Mouse (Mus musculus): ENCODE measurements around the gene 1700007K13Rik. TPM values are rescaled to one million over a fixed set of nuclear protein-coding genes. Genes with fewer than 3 reads are reported as not detected.
"Not testable (repeated sequence)": the region's sequence is repeated elsewhere in the genome, so short reads cannot be mapped to it uniquely, and the experiment has no call there.

The 1700007K13Rik gene
- polyA plus RNA-seq (2015; fragmentation: Nextera tagmentation; extraction: Ambion mirVana): not detected in 2 replicates

- H3K36me3 ChIP-seq (ENCODE audit: control insufficient read depth, insufficient read depth): peaks cover 11% of the 10 kb centered on the region
- H3K4me1 ChIP-seq (ENCODE audit: control insufficient read depth, low read depth, low read length): peaks cover 8% of the 10 kb centered on the region
- H3K4me2 ChIP-seq (ENCODE audit: low read depth, low read length): peak within 1 kb of the TSS; percentile 12; the same call in 1 of the 2 replicates
- 0 out of 2 replicates have a peak, but pooled peaks have one; percentile 36 for ATAC-seq (ENCODE audit: low read depth)
- peaks cover 5% of the 10 kb centered on the region; the same call in 1 of the 2 replicates for H3K27me3 ChIP-seq (ENCODE audit: control insufficient read depth, insufficient read depth, low read depth, low read length)
- no peaks in the 10 kb centered on the region for H3K9me3 ChIP-seq (replicated peaks; ENCODE audit: control insufficient read depth, low read length)
- no peak within 1 kb of the TSS for H3K4me3 ChIP-seq (ENCODE audit: low read depth, low read length)
- H3K9ac ChIP-seq (ENCODE audit: low read depth, low read length): no peak within 1 kb of the TSS
- 4% methylated on average over 25 of the region's 25 CpGs for WGBS (ENCODE audit: insufficient replicate concordance)
- H3K27ac ChIP-seq (ENCODE audit: low read length): no peak within 1 kb of the TSS
Observed at GRCm38 (mm10) chr2:28465836-28466518, at the start of gene 1700007K13Rik. Gene 1700007K13Rik, minus strand, starts transcription at chr2:28466332.

GRCm38 (mm10) chr2:28514489-28514888, 48.4 kb upstream of the 1700007K13Rik start:
- H3K27ac ChIP-seq (ENCODE audit: low read length): no peak overlapping the region
- no peak overlapping the region for H3K4me2 ChIP-seq (ENCODE audit: low read depth, low read length)
- WGBS (ENCODE audit: insufficient replicate concordance): 15% methylated on average over 5 of the region's 5 CpGs
- H3K4me3 ChIP-seq (ENCODE audit: low read depth, low read length): no peak overlapping the region
- no peak for ATAC-seq (ENCODE audit: low read depth)
- H3K27me3 ChIP-seq (ENCODE audit: control insufficient read depth, insufficient read depth, low read depth, low read length): peaks cover 25% of the 10 kb centered on the region
- H3K36me3 ChIP-seq (ENCODE audit: control insufficient read depth, insufficient read depth): no peaks in the 10 kb centered on the region
- no peak overlapping the region for H3K9ac ChIP-seq (ENCODE audit: low read depth, low read length)
- H3K4me1 ChIP-seq (ENCODE audit: control insufficient read depth, low read depth, low read length): peaks cover 5% of the 10 kb centered on the region; the same call in 1 of the 2 replicates
- H3K9me3 ChIP-seq (replicated peaks; ENCODE audit: control insufficient read depth, low read length): no peaks in the 10 kb centered on the region

GRCm38 (mm10) chr2:28513431-28514370, 47.6 kb upstream of the 1700007K13Rik start:
- H3K36me3 ChIP-seq (ENCODE audit: control insufficient read depth, insufficient read depth): no peaks in the 10 kb centered on the region
- H3K9ac ChIP-seq (ENCODE audit: low read depth, low read length): peak overlapping the region; percentile 30; the same call in 1 of the 2 replicates
- WGBS (ENCODE audit: insufficient replicate concordance): 5% methylated on average over 47 of the region's 47 CpGs
- H3K9me3 ChIP-seq (replicated peaks; ENCODE audit: control insufficient read depth, low read length): no peaks in the 10 kb centered on the region
- peaks cover 5% of the 10 kb centered on the region; the same call in 1 of the 2 replicates for H3K4me1 ChIP-seq (ENCODE audit: control insufficient read depth, low read depth, low read length)
- no peak overlapping the region for H3K27ac ChIP-seq (ENCODE audit: low read length)
- peaks cover 25% of the 10 kb centered on the region for H3K27me3 ChIP-seq (ENCODE audit: control insufficient read depth, insufficient read depth, low read depth, low read length)
- H3K4me3 ChIP-seq (ENCODE audit: low read depth, low read length): peak overlapping the region; percentile 52
- no peak for ATAC-seq (ENCODE audit: low read depth)
- peak overlapping the region; percentile 78 for H3K4me2 ChIP-seq (ENCODE audit: low read depth, low read length)

GRCm38 (mm10) chr2:28512798-28513401, 46.8 kb upstream of the 1700007K13Rik start, which contains the start of gene Ralgds:
Gene Ralgds, plus strand, starts transcription at chr2:28513125.
- peaks cover 25% of the 10 kb centered on the region for H3K27me3 ChIP-seq (ENCODE audit: control insufficient read depth, insufficient read depth, low read depth, low read length)
- no peaks in the 10 kb centered on the region for H3K36me3 ChIP-seq (ENCODE audit: control insufficient read depth, insufficient read depth)
- peak within 1 kb of the TSS; percentile 30; the same call in 1 of the 2 replicates for H3K9ac ChIP-seq (ENCODE audit: low read depth, low read length)
- H3K4me3 ChIP-seq (ENCODE audit: low read depth, low read length): peak within 1 kb of the TSS; percentile 52
- ATAC-seq (ENCODE audit: low read depth): peak; percentile 58
- H3K9me3 ChIP-seq (replicated peaks; ENCODE audit: control insufficient read depth, low read length): no peaks in the 10 kb centered on the region
- H3K27ac ChIP-seq (ENCODE audit: low read length): no peak within 1 kb of the TSS
- under 1% methylated on average over 57 of the region's 71 CpGs for WGBS (ENCODE audit: insufficient replicate concordance)
- peak within 1 kb of the TSS; percentile 78 for H3K4me2 ChIP-seq (ENCODE audit: low read depth, low read length)
- H3K4me1 ChIP-seq (ENCODE audit: control insufficient read depth, low read depth, low read length): peaks cover 5% of the 10 kb centered on the region; the same call in 1 of the 2 replicates

- H3K4me2 ChIP-seq (ENCODE audit: low read depth, low read length); H3K4me3 ChIP-seq (ENCODE audit: low read depth, low read length); H3K4me1 ChIP-seq (ENCODE audit: control insufficient read depth, low read depth, low read length); ATAC-seq (ENCODE audit: low read depth); H3K36me3 ChIP-seq (ENCODE audit: control insufficient read depth, insufficient read depth); H3K9ac ChIP-seq (ENCODE audit: low read depth, low read length); H3K9me3 ChIP-seq (replicated peaks; ENCODE audit: control insufficient read depth, low read length); H3K27ac ChIP-seq (ENCODE audit: low read length): not testable (repeated sequence)
- WGBS (ENCODE audit: insufficient replicate concordance): 33% methylated on average over 5 of the region's 5 CpGs
- peaks cover 25% of the 10 kb centered on the region for H3K27me3 ChIP-seq (ENCODE audit: control insufficient read depth, insufficient read depth, low read depth, low read length)
Observed at GRCm38 (mm10) chr2:28511600-28511999, 45.5 kb upstream of the 1700007K13Rik start.

- no peak for ATAC-seq (ENCODE audit: low read depth)
- no peak overlapping the region for H3K4me3 ChIP-seq (ENCODE audit: low read depth, low read length)
- H3K27ac ChIP-seq (ENCODE audit: low read length): no peak overlapping the region
Observed at GRCm38 (mm10) chr2:28506291-28506690, 40.2 kb upstream of the 1700007K13Rik start.

GRCm38 (mm10) chr2:28505795-28506194, 39.7 kb upstream of the 1700007K13Rik start, which contains the start of gene Gm10134:
Gene Gm10134, plus strand, starts transcription at chr2:28506095.
- Histone ChIP-seq H3K4me2 (ENCODE audit: low read depth, low read length) (no peak within 1 kb of the TSS), H3K36me3 (ENCODE audit: control insufficient read depth, insufficient read depth) (no peaks in the 10 kb centered on the region), H3K9ac (ENCODE audit: low read depth, low read length) (no peak within 1 kb of the TSS), H3K27ac (ENCODE audit: low read length) (no peak within 1 kb of the TSS), H3K27me3 (ENCODE audit: control insufficient read depth, insufficient read depth, low read depth, low read length) (no peaks in the 10 kb centered on the region; the same call in 1 of the 2 replicates), H3K4me1 (ENCODE audit: control insufficient read depth, low read depth, low read length) (no peaks in the 10 kb centered on the region), H3K4me3 (ENCODE audit: low read depth, low read length) (no peak within 1 kb of the TSS), H3K9me3 (replicated peaks; ENCODE audit: control insufficient read depth, low read length) (no peaks in the 10 kb centered on the region)
- no peak for ATAC-seq (ENCODE audit: low read depth)
- WGBS (ENCODE audit: insufficient replicate concordance): 48% methylated on average over 3 of the region's 3 CpGs

More at GRCm38 (mm10) chr2:28506291-28506690, 40.2 kb upstream of the 1700007K13Rik start:
- Histone ChIP-seq H3K9me3 (replicated peaks; ENCODE audit: control insufficient read depth, low read length) (no peaks in the 10 kb centered on the region), H3K36me3 (ENCODE audit: control insufficient read depth, insufficient read depth) (no peaks in the 10 kb centered on the region), H3K4me2 (ENCODE audit: low read depth, low read length) (no peak overlapping the region), H3K9ac (ENCODE audit: low read depth, low read length) (no peak overlapping the region), H3K27me3 (ENCODE audit: control insufficient read depth, insufficient read depth, low read depth, low read length) (no peaks in the 10 kb centered on the region; the same call in 1 of the 2 replicates), H3K4me1 (ENCODE audit: control insufficient read depth, low read depth, low read length) (no peaks in the 10 kb centered on the region)
- 62% methylated on average over 6 of the region's 6 CpGs for WGBS (ENCODE audit: insufficient replicate concordance)

- 65% methylated on average over 13 of the region's 13 CpGs for WGBS (ENCODE audit: insufficient replicate concordance)
- H3K4me1 ChIP-seq (ENCODE audit: control insufficient read depth, low read depth, low read length): no peaks in the 10 kb centered on the region
- no peak overlapping the region for H3K4me2 ChIP-seq (ENCODE audit: low read depth, low read length)
- no peaks in the 10 kb centered on the region for H3K36me3 ChIP-seq (ENCODE audit: control insufficient read depth, insufficient read depth)
- no peak overlapping the region for H3K4me3 ChIP-seq (ENCODE audit: low read depth, low read length)
- H3K9me3 ChIP-seq (replicated peaks; ENCODE audit: control insufficient read depth, low read length): no peaks in the 10 kb centered on the region
- no peaks in the 10 kb centered on the region for H3K27me3 ChIP-seq (ENCODE audit: control insufficient read depth, insufficient read depth, low read depth, low read length)
- no peak for ATAC-seq (ENCODE audit: low read depth)
- H3K9ac ChIP-seq (ENCODE audit: low read depth, low read length): no peak overlapping the region
- no peak overlapping the region for H3K27ac ChIP-seq (ENCODE audit: low read length)
Observed at GRCm38 (mm10) chr2:28504676-28505075, 38.5 kb upstream of the 1700007K13Rik start.
